Mouse (Mus musculus): Measurements from ENCODE around the gene Gcnt7.
A peak's percentile ranks its signal among the peaks of the same experiment; 100 is the strongest.

Gene Gcnt7

DNA sequence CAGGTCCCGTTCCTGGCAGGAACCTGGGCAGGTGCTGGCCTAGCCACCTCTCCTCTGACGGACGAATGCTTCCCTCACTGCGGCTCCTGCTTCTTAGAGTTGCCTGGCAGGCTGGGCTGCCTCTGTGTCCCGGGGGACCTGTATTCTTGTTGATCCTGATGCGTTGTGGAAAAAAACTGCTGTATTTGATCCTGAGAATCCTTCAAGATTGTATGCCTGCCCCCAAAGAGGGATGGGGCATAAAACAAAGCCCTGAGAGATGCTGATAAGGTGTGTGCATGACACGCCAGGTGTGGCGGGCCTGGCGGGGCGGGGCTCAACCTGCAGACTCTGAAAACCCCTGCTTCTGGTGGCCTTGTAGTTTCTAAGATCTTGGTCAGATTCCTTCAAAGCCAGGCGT lies at the start of gene Gcnt7:
Gene Gcnt7, minus strand, starts transcription at position 101 of the 400 bp plus-strand sequence.
- DNase-seq: no peak

- no peak for DNase-seq
These were observed 47.7 kb upstream of the Gcnt7 start for GRCm38 (mm10) chr2:172506121-172506520.

DNA sequence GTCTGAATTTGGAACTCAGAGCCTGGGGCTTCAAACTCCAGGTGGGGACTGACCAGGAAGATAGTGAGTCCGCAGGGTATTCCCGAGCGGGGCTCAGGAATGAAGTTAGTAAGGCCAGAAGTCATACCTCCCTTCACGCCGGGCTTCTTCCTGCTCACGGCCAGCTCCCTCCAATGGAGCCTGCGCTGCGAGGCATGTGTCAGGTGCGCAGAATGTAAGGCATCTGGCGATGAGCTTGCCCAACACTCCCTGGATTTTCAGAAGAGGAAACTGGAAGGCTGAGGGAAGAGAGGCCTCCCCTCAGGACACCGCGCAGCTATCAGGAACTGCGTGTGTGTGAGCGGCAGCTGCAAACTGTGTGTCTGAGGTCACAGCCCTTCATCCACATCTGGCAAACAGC lies 43.8 kb upstream of the Gcnt7 start:
- DNase-seq: no peak

- peak; percentile 7 to 53 for DNase-seq
These were observed 42.9 kb upstream of the Gcnt7 start for GRCm38 (mm10) chr2:172501341-172501740.

DNA sequence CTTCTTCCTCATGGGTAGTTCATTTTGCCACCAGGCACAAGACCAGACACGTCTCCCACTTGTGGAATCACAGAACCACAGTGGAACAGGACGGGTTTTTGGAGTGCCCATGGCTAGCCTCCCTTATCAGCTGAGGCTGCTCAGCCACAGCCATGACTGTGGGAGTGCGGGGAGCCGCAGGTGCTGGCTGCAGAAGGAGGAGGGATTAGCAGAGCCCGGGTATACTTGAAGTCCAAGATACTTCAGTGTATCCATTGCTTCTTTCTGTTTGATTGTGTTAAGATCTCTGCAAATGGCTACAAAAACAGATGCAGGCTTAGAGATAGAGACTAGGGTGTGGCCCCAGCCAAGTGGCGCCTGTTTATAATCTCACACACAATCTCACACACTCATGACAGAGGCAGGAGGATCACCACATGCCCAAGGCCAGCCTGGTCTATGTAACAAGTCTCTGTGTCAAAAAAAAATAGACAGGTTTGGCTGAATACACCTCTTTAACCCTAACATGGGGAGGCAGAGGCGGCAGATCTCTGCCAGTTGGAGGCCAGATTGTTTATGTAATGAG lies 42.4 kb upstream of the Gcnt7 start:
- no peak for DNase-seq

DNA sequence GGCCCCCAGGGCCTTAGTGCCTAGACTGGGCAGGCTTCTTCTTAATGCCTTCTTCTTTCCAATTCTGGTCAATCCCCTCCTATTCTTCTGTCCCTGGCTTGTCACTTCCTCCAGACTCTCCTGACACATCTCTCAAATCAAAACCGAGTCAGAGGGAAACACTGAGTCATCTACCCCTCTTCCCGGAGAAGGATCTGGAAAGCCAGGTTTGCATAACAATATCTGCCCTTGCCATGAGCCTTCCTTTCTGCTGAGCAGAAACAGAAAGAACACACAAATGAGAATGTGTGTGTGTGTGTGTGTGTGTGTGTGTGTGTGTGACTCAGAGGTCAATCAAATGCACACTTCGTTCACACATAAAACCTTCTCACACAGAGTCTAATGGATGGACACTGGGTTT lies 40.4 kb upstream of the Gcnt7 start:
- DNase-seq: no peak

DNA sequence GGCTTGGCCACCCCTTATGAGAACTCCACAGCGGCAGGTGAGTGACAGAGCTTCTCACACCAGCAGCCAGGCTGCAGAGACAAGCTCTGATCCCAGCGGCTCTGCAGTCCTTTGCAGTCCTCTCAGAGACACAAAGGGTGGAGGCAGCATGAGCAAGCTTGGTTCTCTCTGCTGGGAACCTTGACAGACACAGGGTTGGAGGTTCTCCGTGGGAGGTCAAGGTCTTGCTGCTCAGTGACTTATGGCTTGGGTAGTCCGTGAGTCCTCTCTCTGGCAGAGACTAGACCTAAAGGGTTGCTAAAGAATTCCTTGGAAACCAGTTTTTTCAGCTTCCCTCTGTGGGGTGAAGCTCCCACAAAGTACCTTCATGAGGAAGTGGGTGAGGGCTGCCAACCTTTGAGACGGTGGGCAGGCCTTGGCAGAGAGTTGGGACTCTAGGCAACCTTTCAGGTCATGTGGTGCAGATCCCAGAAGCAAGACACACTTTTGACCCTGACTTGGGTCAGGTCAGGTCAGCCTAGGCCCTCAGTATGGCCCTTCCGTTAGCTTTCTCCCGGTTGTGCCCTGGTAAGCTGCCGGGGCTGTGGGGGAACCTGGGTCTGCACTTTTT lies 38.4 kb upstream of the Gcnt7 start:
- no peak for DNase-seq

- no peak for DNase-seq
These were observed 26.4 kb upstream of the Gcnt7 start for GRCm38 (mm10) chr2:172484696-172485370.

DNA sequence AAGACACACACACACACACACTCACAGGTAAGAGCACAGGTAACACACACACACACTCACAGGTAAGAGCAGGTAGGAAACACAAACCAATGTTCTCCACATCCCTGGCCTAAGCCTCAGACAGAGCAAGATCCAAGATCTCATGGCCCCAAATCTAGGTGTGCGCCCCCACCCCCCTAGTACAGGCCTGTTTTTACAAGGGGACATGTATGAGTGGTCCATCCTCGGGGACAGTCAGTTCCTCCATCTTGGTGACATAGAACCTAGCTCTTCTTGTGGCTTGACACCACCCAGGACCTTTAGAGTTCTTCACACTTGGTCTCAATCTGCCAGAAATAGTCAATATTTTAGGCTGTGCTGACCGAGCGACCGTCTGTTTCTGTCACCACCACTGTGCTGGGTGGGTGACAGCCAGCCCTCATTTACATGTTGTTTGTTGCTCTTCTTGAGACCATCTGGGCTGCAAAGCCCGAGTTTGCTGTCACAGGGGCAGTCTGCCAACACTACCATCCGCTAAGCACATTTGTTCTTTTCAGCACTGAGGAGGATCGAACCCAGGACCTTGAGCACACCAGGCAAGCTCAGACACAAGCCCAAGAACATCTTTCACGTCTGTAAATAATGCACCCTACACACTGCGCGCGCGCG lies 25.5 kb upstream of the Gcnt7 start:
- no peak for DNase-seq

DNA sequence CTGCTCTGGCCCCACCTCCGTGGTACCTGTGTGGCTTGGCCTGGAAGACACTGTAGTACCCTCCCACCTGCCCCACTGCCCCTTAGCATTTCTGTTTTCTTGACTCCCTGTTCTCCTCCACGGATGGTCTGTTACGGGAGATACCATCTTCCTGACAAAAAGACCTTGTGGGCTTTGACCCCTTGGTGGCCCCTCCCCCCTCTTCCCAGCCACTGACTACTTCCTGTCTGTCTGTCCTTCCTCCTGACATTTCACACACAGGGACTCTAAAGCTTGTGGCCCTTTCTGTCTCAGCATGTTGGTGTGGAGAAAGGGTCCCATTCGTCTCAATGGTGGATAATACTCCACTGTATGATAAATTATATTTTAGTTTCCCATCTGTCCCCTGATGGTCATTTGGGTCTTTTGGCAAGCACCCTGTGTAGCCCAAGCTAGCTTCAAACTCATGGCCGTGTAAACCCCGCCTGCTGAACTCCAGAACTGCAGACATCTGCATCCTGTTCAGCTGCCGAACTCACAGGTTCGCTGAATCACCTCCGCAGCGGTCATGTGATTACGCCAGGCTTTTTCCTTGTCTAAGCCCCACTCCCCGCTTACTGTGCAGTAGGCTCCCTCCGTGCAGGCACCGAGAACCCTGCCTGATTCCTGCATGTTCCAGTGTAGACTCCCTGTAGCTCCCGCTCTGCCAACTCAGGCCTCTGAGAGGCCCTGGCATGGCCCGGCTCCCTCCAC lies 23.4 kb upstream of the Gcnt7 start:
- DNase-seq: no peak

- DNase-seq: no peak
These were observed 21.9 kb upstream of the Gcnt7 start for GRCm38 (mm10) chr2:172480296-172480695.

DNA sequence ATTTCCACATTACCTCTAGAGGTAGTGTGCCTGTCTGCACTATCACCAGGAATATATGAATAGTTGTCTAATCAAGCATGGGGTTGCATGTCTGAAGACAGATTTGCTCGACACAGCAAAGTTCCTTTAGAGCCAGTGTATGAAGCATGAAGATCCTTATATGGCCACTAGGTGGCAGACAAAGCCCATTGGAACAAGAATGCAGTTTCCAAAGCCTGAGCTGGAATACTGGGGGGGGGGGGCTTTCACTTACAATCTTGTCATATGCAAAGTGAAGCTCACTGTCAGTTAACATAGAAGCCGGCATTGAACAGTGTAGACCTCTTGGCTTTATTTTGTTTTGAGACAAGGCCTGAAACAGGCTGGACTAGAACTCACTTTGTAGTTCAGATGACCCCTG lies 19.5 kb upstream of the Gcnt7 start:
- DNase-seq: peak in 1 of 2 experiments; percentile 53

- no peak for DNase-seq
These were observed 19.0 kb upstream of the Gcnt7 start for GRCm38 (mm10) chr2:172477350-172477749.

DNA sequence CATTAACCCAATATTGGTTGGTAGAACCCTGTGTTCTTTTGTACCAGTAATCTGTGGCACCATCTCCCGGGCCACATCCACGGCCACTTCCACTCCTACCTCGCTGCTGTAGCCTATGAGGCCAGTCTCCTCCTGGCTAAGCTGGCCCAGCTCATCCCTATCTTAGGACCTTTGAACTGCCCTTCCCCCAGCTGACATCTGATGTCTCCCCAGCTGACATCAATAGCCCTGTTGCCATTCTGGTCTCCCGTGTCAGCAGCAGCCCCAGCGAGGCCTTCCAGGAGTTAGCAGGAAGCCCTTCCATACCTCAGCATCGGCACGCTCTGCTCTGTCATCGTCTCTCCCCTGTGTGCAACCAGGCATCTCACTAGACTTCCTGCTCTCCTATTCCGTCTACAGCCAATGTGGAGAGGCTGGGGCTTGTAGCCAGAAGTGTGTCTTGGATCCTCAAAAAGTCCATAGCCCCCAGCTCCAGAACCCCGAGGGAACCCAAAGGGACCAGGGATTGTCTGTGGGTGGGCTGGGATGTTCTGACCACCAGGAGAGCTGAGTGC lies 18.4 kb upstream of the Gcnt7 start:
- DNase-seq: no peak

GRCm38 (mm10) chr2:172474970-172475369 lies 16.6 kb upstream of the Gcnt7 start:
- DNase-seq: peak in 1 of 2 experiments; percentile 41

DNA sequence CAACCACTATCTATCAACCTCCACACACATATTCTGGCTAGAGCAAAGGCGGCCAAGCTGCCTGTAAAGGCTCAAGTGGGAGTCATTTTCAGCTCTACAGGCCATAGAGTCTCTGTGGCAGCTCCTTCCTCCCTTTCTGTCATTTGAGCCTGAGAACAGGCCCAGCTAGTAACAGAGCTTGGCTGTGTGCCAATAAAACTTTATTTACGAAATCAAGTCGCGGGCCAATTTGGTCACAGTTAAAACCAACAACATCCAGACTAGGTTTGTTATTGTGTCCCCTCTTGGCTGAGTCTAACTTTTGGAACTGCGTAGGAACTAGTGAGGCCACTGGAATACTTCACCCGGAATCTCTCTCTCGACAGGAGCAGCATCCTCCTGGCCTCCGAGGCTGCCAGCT lies 15.2 kb upstream of the Gcnt7 start:
- no peak for DNase-seq

GRCm38 (mm10) chr2:172472318-172472717 lies 13.9 kb upstream of the Gcnt7 start, which contains the start of gene Fam209:
Gene Fam209 (plus strand): TSS chr2:172472520.
- DNase-seq: no peak

GRCm38 (mm10) chr2:172468346-172468819 lies 10.0 kb upstream of the Gcnt7 start:
- peak in 1 of 2 experiments; percentile 37 for DNase-seq

GRCm38 (mm10) chr2:172467206-172467605 lies 8.8 kb upstream of the Gcnt7 start:
- DNase-seq: no peak

DNA sequence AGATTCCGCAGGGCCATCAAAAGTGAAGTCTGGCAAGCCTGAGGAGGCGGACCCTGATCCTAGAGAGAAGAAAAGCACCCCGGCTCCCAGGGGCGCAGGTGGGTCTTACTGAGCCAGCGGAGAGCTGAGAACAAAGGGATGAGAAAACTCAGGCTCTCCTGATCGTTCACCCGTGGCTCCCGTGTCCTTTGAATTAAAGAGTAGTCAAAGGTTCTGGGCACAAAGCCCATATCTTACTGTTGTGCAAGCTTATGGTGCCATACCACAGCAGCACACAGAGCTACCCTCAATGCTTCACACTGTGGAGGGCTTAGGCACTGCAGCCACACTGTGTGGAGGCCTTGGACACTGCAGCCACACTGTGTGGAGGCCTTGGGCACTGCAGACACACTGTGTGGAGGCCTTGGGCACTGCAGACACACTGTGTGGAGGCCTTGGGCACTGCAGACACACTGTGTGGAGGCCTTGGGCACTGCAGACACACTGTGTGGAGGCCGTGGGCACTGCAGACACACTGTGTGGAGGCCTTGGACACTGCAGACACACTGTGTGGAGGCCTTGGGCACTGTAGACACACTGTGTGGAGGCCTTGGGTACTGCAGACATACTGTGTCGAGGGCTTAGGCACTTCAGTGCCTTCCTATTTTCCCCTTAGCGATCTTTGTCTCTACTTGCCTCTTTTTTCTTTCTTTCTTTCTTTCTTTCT lies 8.2 kb upstream of the Gcnt7 start:
- no peak for DNase-seq

- DNase-seq: peak in 1 of 2 experiments; percentile 30
These were observed 4.4 kb upstream of the Gcnt7 start for GRCm38 (mm10) chr2:172462813-172463212.

GRCm38 (mm10) chr2:172460647-172461046 lies 2.3 kb upstream of the Gcnt7 start:
- DNase-seq: no peak

All from cerebellum, postnatal 25 days (tissue).